Mouse (Mus musculus) 416B (cell line): ENCODE data around the gene Cldn34c1.
A peak's percentile ranks its signal among the peaks of the same experiment; 100 is the strongest.
"Not testable (repeated sequence)": the region's sequence is repeated elsewhere in the genome, so short reads cannot be mapped to it uniquely, and the experiment has no call there.

ENCODE experiments used
- DNase-seq: peaks from one replicate; pipeline ENCODE4 v3.0.0; 2011; ENCODE audit warnings: low read depth

The Cldn34c1 gene

DNA sequence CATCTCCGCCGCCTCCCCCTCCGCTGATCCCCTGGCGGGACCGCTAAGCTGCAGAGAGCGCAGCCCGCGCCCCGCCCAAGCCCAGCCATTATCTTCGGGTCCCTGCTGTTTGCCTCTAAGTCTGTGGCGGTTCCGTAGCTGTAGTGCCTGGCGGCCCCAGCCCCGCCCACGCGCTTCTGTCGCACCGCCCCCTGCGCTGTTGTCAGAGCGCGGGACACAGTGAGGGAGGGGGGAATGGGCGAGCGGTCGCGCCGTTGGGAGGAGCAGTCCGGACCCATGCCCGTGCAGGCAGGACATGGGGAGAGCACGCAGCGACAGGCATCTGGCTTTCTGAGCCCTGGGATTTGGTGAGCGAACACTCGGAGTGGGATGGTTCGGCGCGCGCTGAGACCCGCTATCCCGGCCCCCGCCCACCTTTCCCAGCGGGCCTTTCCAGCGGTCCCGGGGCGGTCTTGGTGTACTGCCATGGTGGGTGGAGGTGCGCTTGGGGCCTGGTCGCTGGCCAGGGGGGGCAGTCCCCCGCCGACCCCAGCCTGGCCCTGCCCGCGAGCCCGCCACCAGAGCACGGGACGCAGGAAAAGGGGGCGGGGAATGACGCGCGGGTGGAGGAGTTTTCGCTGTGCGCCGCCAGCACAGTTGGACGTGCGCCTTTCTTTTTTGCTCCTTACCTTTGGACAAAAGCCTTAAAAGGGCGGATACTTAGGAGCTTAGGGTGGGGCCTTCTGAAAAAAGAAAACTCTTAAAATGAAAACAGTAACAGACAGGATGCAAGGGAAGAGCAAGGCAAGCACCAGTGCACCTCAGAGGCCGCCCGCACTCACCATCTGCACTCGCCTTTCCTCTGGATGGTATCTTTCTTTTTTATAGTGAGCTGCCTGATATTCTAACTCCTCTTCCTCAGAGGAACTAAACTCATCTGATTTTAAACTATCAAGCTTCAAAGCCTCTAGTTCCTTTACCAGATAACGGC, at the start of gene Cldn34c1:
TSS of gene Cldn34c1 (plus strand) at position 205 of the 970 bp plus-strand sequence.
- DNase-seq: no peak

- peak; percentile 50 for DNase-seq
Observed at GRCm38 (mm10) chrX:123087441-123087840, 15.9 kb upstream of the Cldn34c1 start.

DNA sequence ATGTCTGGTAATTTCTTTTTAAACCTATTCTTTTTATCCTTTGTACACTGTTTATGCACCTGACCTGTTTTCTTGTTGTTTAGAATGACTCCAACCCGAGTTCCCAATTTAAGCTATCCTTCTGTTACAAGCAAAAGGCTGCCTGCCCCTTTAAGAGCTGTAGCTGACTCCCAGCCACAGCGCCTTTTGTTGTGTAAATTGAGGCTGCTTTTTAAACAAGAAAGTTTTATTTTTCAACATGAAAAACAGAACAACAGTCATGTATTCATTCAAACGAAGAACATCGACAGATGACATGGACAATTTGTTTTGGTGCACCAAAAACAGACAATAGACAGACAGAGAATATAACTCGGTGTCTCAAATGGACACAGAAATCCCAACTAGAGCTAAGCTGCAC, 489 bp upstream of the Cldn34c1 start:
- DNase-seq: not testable (repeated sequence)

DNA sequence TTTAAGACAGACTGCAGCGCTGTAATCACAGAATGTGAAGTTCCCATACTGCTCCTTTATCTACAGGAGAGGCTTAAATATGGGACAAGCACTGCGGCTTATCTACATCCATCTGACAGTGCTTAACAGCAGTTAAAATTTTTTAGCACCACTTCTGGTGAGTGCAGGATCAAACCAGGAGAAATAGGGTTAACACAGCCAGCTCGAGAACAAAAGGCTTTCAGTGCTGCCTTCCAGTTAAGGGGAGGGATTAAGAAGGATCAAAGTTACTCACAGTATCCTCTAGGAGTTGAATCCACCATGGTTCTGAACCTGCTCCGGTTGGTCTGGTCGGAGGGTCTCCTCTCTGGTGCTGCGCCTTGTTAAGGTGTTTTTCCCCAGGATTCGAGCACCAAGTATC, 1.4 kb downstream of the Cldn34c1 start:
- DNase-seq: not testable (repeated sequence)

- not testable (repeated sequence) for DNase-seq
Observed at GRCm38 (mm10) chrX:123222381-123222780, 119.1 kb downstream of the Cldn34c1 start, which contains the start of gene Srsx. TSS of gene Srsx (minus strand) at chrX:123222481.
